Mouse (Mus musculus) heart, adult 2 months (tissue): ENCODE results near the gene Tprn.

Experiments
- CTCF ChIP-seq: fragments of 200-600 bp; IDR thresholded peaks from 2 replicates; pipeline ENCODE4 v1.8.1; 2022; ENCODE audit warnings: antibody characterized with exemption, mild to moderate bottlenecking, moderate library complexity
- EP300 ChIP-seq: fragments of 200-500 bp; IDR thresholded peaks from 2 replicates; pipeline ENCODE4 v1.6.1; 2011; ENCODE audit warnings: low read depth, low read length, control low read depth; ENCODE audit not compliant: insufficient read depth
- POLR2A ChIP-seq: fragments of 200-500 bp; IDR thresholded peaks from 2 replicates; pipeline ENCODE4 v1.6.1; 2011; ENCODE audit warnings: mild to moderate bottlenecking, low read depth, low read length, control low read depth; ENCODE audit not compliant: insufficient read depth

DNA sequence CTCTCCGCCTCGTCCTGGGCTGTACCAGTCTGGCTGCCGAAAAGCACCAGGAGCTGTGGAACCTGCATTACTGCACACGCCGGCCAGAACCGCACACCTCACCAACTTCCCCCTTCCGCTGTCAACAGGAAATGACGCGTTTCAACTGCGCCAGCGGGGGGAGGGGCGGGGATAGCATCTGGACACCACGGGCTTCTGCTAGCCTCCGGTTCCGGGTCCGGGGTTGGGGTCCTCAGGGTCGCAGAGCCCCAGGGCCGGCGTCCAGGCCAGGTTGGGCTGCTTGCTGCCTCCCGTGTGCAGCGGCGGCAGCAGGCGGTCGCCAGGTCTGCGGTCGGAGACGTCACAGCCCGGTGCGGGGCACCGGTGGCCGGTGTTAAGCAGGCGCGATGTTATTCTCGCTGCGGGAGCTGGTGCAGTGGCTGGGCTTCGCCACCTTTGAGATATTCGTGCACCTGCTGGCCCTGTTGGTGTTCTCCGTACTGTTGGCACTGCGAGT, 7.1 kb upstream of the Tprn start, which contains the start of gene Tmem203:
- TF ChIP-seq POLR2A (peak; percentile 80), CTCF (no peak), EP300 (peak; percentile 90)
